Mouse (Mus musculus) lung, embryonic 14.5 days (tissue): ENCODE results near the gene Usp13. TPM values are rescaled to one million over a fixed set of nuclear protein-coding genes. Genes with fewer than 3 reads are reported as not detected.

Source experiments
- ATAC-seq: fragments of 200-750 bp; cut with Nextera tagmentation; 2 replicates; pipeline ENCODE4 v1.8.0; 2017; ENCODE audit warnings: mild to moderate bottlenecking, moderate TSS enrichment, moderate library complexity; ENCODE audit not compliant: insufficient read depth
- DNase-seq: peaks from one replicate; pipeline ENCODE4 v3.0.0-alpha.2; 2015
- H3K27ac ChIP-seq: fragments of 300-500 bp; sonication (generic); 2 replicates; pipeline ENCODE4 v1.5.1; 2014; ENCODE audit warnings: low read depth, mild to moderate bottlenecking, moderate library complexity
- H3K27me3 ChIP-seq: fragments of 300-500 bp; sonication (generic); 2 replicates; pipeline ENCODE4 v1.6.1; 2014; ENCODE audit warnings: low read length, control low read depth; ENCODE audit not compliant: insufficient read depth
- H3K36me3 ChIP-seq: fragments of 300-500 bp; sonication (generic); 2 replicates; pipeline ENCODE4 v1.6.1; 2014; ENCODE audit warnings: control low read depth; ENCODE audit not compliant: insufficient read depth
- H3K4me1 ChIP-seq: fragments of 300-500 bp; sonication (generic); 2 replicates; pipeline ENCODE4 v1.6.1; 2014; ENCODE audit warnings: antibody characterized with exemption, control low read depth; ENCODE audit not compliant: insufficient read depth
- H3K4me2 ChIP-seq: fragments of 300-500 bp; sonication (generic); 2 replicates; pipeline ENCODE4 v1.6.1; 2014; ENCODE audit warnings: mild to moderate bottlenecking
- H3K4me3 ChIP-seq: fragments of 300-500 bp; sonication (generic); 2 replicates; pipeline ENCODE4 v1.5.1; 2014; ENCODE audit warnings: low read depth, low read length
- H3K9ac ChIP-seq: fragments of 300-500 bp; sonication (generic); 2 replicates; pipeline ENCODE4 v1.6.1; 2014
- H3K9me3 ChIP-seq: fragments of 300-500 bp; sonication (generic); 2 replicates; pipeline ENCODE4 v1.6.1; 2016; ENCODE audit warnings: low read depth, low read length, control low read depth
- CTCF ChIP-seq: IDR thresholded peaks from 2 replicates; pipeline ENCODE4 v1.5.1; 2016; ENCODE audit warnings: antibody characterized with exemption, low read depth
- WGBS: fragments of 180-500 bp; shearing (Covaris S2); extraction: QIAGEN DNeasy Blood & Tissue Kit; methylation state at CpG from one replicate; pipeline ENCODE4 v1.1.7; 2014; 5-methylcytosine and 5-hydroxymethylcytosine counted together
- polyA plus RNA-seq: library from polyadenylated mRNA; unstranded; fragments of >200 nt; fragmentation: Nextera tagmentation; extraction: Ambion mirVana; gene quantifications from 2 replicates; pipeline ENCODE4 v1.2.1, GENCODE M21; 2014

The Usp13 gene
- 5.6 and 6.3 TPM in 2 replicates for polyA plus RNA-seq

DNA sequence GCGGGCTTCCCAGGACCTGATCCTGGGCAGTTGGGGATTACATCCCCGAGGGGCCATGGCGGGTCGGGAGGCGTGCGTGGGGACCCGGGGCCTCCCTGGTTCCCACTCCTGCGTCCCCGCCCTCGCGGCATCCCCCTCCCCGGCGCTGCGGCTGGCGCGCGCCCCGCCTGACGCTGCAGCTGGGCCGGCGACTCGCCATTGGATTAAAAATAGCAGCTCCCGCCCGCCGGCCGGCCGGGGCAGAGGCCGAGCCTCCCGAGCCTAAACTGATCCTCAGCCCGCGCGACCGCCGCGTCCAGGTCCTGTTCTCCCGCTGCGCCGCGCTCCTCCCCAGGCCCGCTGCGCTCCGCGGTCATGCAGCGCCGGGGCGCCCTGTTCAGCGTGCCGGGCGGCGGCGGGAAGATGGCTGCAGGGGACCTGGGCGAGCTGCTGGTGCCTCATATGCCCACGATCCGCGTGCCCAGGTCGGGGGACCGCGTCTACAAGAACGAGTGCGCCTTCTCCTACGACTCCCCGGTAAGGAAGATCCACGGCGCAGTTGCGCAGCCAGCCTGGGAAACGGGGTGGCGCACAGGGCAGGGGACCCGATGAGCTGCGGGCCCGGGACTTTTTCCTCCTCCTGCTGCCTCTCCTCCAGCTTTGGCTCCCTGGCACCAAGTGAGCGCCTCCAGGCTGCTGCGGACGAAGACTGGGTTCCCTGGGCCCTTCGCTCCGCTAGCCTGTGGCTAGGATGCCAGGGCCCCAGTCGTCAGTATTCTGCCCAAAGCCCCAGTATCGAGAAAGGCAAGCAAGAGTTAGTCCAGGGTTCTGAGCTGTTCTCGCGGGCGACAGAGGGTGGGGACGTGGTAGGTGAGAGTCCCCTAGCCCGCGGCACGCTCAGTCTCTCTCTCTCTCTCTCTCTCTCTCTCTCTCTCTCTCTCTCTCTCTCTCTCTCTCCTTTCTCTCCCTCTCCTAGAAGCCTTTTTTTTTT, at the start of gene Usp13:
TSS of gene Usp13 (plus strand) at position 190 of the 970 bp plus-strand sequence.
- H3K4me1 ChIP-seq: no peaks in the 10 kb centered on the region
- peak within 1 kb of the TSS; percentile 87 for H3K27ac ChIP-seq
- TF ChIP-seq CTCF: peak; percentile 42; the same call in 1 of the 2 replicates
- ATAC-seq (peak; percentile 94), DNase-seq (peak; percentile 87)
- under 1% methylated on average over 83 of the region's 84 CpGs for WGBS
- H3K4me2 ChIP-seq: peak within 1 kb of the TSS; percentile 77
- peak within 1 kb of the TSS; percentile 76 for H3K9ac ChIP-seq
- no peaks in the 10 kb centered on the region for H3K9me3 ChIP-seq
- H3K36me3 ChIP-seq: no peaks in the 10 kb centered on the region
- no peaks in the 10 kb centered on the region for H3K27me3 ChIP-seq
- H3K4me3 ChIP-seq: peak within 1 kb of the TSS; percentile 73

DNA sequence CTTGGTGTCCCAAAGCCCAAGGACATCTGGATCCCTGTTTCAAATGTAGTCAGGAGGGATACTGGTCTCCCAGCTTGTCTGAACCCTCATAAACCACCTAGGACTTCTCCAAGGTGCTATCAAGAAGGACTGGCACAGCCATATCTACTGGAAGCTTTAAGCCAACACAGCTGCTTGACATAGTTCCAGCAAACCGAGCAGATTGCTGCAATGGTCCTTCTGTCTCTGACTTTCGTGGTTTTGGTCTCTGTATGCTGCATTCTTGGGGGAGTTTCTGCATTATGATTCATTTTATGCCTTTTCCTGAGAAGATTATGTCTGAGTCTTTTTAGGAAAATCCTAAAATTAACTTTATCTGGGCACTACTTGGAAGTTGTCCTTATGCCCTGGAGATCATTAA, 46.6 kb upstream of the Usp13 start:
- WGBS: 80% methylated on average over 2 of the region's 2 CpGs
- H3K4me1 ChIP-seq: no peaks in the 10 kb centered on the region
- H3K36me3 ChIP-seq: no peaks in the 10 kb centered on the region
- H3K27ac ChIP-seq: no peak overlapping the region
- no peak overlapping the region for H3K4me3 ChIP-seq
- no peak overlapping the region for H3K9ac ChIP-seq
- H3K27me3 ChIP-seq: no peaks in the 10 kb centered on the region
- TF ChIP-seq CTCF: no peak
- no peak for DNase-seq
- ATAC-seq: no peak
- no peak overlapping the region for H3K4me2 ChIP-seq
- no peaks in the 10 kb centered on the region for H3K9me3 ChIP-seq

DNA sequence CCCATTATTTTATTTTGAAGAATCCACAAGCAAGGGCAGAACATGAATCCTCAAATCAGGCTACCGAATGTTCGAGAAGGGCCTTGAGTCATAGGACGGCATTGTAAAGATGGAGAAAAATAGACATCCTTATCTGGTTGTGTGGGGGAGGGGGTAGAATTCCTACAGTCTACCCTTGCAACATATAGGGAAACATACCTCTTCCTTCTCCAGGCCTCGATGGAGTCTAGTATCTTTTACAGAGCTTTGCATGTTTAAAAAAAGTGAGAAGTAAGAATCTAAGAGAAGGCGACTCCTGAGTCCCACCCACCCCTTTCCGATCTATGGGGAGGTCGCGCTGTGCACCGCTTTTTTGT, 367 bp upstream of the Usp13 start:
- no peaks in the 10 kb centered on the region for H3K9me3 ChIP-seq
- H3K9ac ChIP-seq: peak overlapping the region; percentile 76
- peak overlapping the region; percentile 87 for H3K27ac ChIP-seq
- H3K4me2 ChIP-seq: peak overlapping the region; percentile 77
- H3K4me3 ChIP-seq: peak overlapping the region; percentile 73
- H3K4me1 ChIP-seq: no peaks in the 10 kb centered on the region
- 2% methylated on average over 9 of the region's 9 CpGs for WGBS
- H3K27me3 ChIP-seq: no peaks in the 10 kb centered on the region
- no peaks in the 10 kb centered on the region for H3K36me3 ChIP-seq
- DNase-seq (no peak), ATAC-seq (no peak; the same call in 1 of the 2 replicates)
- no peak for TF ChIP-seq CTCF

DNA sequence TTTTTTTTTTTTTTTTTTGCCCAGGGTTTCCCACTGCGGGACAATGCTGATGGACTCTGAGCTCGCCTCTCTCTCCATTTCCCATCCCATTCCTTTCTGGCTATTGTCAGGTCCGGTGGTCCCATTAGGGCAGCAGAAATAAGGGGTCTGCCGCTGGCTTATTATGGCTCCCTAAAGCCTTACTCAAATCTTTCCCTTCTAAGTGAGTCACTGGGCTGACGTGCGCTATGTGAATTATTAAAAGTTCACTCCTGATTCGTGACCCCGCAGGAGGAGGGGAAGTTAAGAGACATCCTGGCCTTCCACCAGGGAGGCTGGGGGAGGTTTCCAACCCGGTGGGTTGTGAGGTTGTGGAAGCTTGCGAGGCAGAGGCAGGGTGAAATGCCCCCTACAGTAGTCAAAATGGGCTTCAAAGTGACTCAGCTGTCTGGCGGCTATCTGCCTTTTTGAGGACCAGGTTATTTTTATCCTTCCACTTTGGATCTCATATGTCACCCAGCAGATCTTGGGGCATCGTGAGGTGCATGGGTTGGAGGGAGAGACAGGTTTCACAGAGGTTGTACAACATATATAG, 1.1 kb downstream of the Usp13 start:
- Histone ChIP-seq H3K9ac (peak overlapping the region; percentile 76), H3K4me3 (peak overlapping the region; percentile 73), H3K4me2 (peak overlapping the region; percentile 77), H3K9me3 (no peaks in the 10 kb centered on the region), H3K4me1 (no peaks in the 10 kb centered on the region), H3K27ac (peak overlapping the region; percentile 42; the same call in 1 of the 2 replicates), H3K27me3 (no peaks in the 10 kb centered on the region), H3K36me3 (no peaks in the 10 kb centered on the region)
- ATAC-seq: no peak
- 4% methylated on average over 12 of the region's 12 CpGs for WGBS
- TF ChIP-seq CTCF: no peak
- DNase-seq: peak; percentile 39

DNA sequence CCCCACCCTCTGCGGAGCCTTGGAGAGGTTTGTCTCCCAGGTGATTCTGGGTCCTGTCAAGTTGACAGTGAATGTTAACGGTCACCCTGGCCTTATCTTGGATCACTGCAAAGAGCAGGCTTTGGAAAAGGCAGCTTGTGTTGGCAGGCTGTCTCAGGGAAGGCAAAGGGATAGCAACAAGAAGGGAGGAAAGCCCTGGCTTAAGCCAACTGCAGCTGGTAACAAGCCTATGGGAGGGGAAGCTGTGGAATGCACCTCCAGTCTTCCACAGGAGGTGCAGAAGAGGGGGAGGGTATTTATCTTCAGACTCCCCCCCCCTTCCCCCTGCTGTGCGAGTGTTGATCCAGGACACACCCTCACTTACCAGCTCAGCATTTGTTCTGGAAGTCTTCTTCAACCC, 5.3 kb downstream of the Usp13 start:
- ATAC-seq: peak; percentile 3; the same call in 1 of the 2 replicates
- Histone ChIP-seq H3K4me2 (no peak overlapping the region), H3K4me1 (no peaks in the 10 kb centered on the region), H3K4me3 (no peak overlapping the region), H3K27me3 (no peaks in the 10 kb centered on the region), H3K9ac (no peak overlapping the region), H3K27ac (peak overlapping the region; percentile 7; the same call in 1 of the 2 replicates), H3K9me3 (no peaks in the 10 kb centered on the region), H3K36me3 (no peaks in the 10 kb centered on the region)
- peak; percentile 19 for DNase-seq
- TF ChIP-seq CTCF: no peak
- 29% methylated on average over 3 of the region's 3 CpGs for WGBS

DNA sequence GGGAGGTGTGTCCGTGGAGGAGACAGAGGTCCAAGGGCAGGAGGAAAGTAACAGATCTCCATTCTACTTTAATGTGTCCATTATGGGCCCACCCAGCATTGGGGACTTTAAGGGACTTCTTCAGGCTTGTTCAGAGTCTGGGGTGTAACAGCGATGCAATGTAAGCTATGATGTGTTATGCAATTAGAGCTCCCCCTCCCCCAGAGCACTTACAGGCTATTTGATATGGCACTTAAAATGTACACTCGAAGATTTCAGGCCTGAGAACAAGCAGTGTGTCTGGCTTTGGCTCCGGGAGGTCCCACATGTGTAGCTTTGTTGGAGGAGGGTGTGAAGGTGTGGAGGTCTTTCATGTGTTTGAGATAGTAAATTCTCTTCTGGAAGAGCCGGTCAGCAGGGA, 7.6 kb downstream of the Usp13 start:
- TF ChIP-seq CTCF: no peak
- Histone ChIP-seq H3K4me1 (no peaks in the 10 kb centered on the region), H3K9ac (no peak overlapping the region), H3K4me2 (no peak overlapping the region), H3K4me3 (no peak overlapping the region), H3K36me3 (no peaks in the 10 kb centered on the region), H3K9me3 (no peaks in the 10 kb centered on the region), H3K27me3 (no peaks in the 10 kb centered on the region), H3K27ac (no peak overlapping the region)
- ATAC-seq: no peak
- peak; percentile 6 for DNase-seq
- 69% methylated on average over 5 of the region's 5 CpGs for WGBS

DNA sequence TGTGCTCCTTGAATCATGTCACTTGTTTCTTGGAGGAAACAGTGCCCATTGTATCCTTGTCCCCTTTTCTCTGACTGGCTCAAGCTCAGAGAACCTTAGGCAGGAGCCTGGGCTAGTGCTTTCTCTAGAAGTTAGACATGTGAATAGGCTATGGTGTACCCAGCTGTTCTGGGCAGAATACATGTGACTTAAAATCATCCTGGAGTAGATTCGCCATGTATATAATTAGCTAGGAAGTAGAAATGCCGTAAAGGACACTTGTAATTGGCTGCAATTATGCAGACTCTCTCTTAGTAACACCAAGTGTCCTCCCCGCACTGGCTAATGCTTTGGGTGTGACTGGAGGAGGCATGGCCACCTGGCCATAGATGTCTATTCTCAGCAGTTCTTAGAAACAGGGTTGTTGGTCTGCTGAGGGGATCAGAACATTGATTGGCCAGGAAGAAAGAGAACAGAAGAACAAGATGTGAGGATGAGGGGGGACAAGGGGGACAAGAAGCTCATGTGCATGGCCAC, 8.7 kb downstream of the Usp13 start:
- WGBS: 88% methylated on average over 3 of the region's 3 CpGs
- H3K36me3 ChIP-seq: no peaks in the 10 kb centered on the region
- DNase-seq: no peak
- no peak overlapping the region for H3K27ac ChIP-seq
- TF ChIP-seq CTCF: no peak
- H3K4me3 ChIP-seq: no peak overlapping the region
- no peaks in the 10 kb centered on the region for H3K4me1 ChIP-seq
- no peaks in the 10 kb centered on the region for H3K27me3 ChIP-seq
- no peak overlapping the region for H3K9ac ChIP-seq
- H3K4me2 ChIP-seq: no peak overlapping the region
- no peak for ATAC-seq
- H3K9me3 ChIP-seq: no peaks in the 10 kb centered on the region
